Mouse (Mus musculus) right cerebral cortex, adult 2 months (tissue): Measurements from ENCODE around the gene Myl12a.

ENCODE experiments used
- DNase-seq, 2 experiments: peaks; one replicate each; pipeline ENCODE4 v3.0.0; 2021 to 2022; ENCODE audit warnings: low spot score in 2 of 2

Myl12a gene

DNA sequence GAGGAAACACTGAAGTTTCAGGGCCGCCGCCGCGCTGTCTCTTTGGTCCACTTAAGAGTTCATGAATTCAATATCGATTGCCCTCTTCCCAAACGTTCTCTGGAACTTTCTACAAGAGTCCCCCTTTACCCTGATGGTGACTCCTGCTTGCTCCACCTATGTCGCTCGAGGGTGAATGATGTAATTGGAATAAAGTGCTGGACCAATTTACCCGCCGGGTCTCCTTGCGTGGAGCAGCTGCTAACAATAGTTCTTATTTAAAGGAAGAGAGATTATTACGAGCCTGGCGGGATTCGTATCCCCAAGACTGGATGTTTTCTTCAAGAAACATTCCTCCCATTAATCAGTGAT, at the start of gene Myl12a:
Gene Myl12a (minus strand): TSS at position 135 of the 351 bp plus-strand sequence.
- DNase-seq = no peak

DNA sequence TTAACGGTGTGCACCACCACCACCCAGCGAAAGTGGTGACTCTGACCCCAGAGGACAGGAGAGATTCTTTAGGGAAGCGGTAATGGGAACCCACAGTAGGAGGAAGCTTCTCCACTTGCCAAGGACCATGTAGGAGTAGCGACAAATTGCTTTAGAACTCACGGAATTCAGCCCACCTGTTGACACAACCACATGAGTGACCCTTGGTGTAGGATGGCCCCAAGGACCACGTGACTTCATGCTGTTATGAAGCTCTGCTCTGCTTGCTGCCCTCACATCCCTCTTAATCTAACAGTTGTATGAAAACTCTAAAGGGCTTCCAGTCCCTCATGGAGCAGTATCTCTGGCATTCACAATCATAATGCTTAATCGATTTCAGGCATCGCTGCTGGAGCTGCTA, 46.6 kb upstream of the Myl12a start:
- no peak for DNase-seq

- DNase-seq = no peak
Measured at GRCm38 (mm10) chr17:71046856-71047255, 44.2 kb upstream of the Myl12a start.

GRCm38 (mm10) chr17:71045591-71045990, 42.9 kb upstream of the Myl12a start:
- no peak for DNase-seq

DNA sequence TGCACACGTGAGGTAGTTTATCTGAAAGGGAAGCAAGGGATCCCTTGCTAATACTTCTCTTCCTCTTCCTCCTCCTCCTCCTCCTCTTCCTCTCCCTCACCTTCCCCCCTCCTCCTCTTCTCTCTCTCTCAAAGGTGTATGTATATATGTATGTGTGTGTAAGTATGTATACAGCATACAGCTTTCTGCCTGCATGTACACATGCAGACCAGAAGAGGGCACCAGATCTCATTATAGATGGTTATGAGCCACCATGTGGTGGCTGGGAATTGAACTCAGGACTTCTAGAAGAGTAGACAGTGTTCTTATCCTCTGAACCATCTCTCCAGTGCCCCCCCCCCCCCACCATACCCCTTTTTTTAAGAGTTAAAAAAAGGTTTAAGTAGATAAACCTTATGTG, 40.0 kb upstream of the Myl12a start:
- no peak for DNase-seq

DNA sequence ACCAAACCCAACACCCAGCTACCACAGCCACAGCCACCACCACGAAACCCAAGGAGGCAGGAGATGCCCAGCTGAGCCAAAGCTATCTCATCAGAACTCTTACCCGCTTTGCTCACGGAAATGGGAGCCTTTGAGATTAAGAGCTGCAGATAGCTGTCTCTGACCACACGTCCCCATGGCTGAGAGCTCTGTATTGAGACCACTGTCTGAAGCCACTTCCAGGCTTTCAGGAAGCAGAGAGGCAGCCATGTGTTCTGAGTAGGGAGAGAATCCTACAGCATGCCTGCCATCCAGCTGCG, 37.9 kb upstream of the Myl12a start:
- no peak for DNase-seq

GRCm38 (mm10) chr17:71039851-71040581, 37.3 kb upstream of the Myl12a start:
- DNase-seq = no peak

GRCm38 (mm10) chr17:71038812-71039211, 36.1 kb upstream of the Myl12a start:
- DNase-seq = no peak

GRCm38 (mm10) chr17:71037188-71037587, 34.5 kb upstream of the Myl12a start:
- DNase-seq = no peak

GRCm38 (mm10) chr17:71034472-71034871, 31.8 kb upstream of the Myl12a start:
- DNase-seq = no peak

GRCm38 (mm10) chr17:71032719-71033118, 30.0 kb upstream of the Myl12a start:
- no peak for DNase-seq

DNA sequence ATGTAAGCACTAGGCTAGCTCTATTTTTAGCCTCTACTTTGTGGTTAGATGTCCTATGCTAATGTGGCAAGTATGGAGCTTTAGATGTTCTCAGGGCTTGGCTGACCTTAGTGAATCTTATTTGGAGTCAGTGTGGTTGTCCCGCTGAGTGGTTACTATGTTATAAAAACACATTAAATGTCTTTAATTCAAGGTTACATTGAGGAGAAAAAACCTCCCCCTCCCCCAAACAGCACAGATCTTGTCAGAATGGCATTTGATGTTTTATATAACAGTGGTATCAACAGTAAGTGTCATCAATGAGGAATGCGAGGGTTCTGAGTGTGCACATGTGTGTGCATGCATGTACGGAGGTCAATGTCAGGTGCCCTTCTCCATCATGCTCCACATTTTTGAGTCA, 24.5 kb upstream of the Myl12a start:
- no peak for DNase-seq

- DNase-seq = no peak
Measured at GRCm38 (mm10) chr17:71025922-71026321, 23.2 kb upstream of the Myl12a start.

GRCm38 (mm10) chr17:71024071-71024470, 21.4 kb upstream of the Myl12a start:
- no peak for DNase-seq

DNA sequence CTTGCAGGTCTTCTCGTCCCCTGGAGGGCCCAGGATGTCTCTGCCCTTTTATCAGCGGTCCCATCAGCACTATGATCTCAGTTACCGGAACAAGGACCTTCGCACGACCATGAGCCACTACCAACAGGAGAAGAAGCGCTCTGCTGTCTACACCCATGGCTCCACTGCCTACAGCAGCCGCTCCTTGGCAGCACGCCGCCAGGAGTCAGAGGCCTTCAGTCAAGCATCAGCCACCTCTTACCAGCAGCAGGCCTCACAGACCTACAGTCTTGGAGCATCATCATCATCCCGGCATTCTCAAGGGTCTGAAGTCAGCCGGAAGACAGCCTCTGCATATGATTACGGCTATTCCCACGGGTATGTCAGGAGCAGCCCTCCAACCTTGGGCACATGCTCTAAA, 20.2 kb upstream of the Myl12a start:
- no peak for DNase-seq

DNA sequence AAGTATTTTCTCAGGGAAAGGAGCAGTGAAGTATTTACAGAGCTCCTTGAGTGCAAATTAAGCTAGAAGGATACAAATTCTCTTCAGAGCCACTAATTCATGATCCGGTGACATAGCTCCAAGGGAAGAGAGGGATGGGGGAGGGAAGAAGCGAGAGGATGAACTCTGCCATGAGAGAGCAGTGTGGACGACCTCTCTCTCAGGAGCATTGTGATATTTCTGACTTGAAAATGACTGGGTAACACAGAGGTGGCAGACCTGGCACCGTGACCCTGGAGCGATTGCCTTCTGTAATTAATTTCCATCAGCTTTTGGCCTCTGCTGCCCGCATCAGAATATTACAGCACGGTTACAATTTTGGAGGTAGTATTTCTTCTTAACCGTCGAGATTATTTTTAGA, 17.2 kb upstream of the Myl12a start:
- DNase-seq = no peak

- DNase-seq = no peak
Measured at GRCm38 (mm10) chr17:71019309-71019655, 16.6 kb upstream of the Myl12a start.

GRCm38 (mm10) chr17:71018616-71019308, 16.1 kb upstream of the Myl12a start:
- no peak for DNase-seq

DNA sequence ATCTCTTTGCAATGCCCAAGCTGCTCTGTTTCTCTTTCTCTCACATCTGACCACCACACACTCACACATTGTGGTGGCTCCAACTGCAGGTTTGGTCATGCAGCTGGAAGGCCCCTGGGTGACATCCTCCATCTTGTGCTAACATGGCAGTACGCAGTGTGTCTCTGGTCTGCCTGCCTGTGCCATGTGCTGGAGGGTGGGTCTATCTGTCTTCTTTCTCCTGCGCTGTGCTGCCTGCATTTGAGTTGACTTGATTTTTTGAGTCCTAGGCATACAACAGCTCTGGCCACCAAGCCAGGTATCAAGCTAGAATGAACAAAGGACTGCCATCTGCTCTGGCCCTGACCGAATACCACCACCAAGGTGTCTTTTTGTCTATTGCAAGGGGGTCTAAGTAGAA, 15.5 kb upstream of the Myl12a start:
- DNase-seq = no peak

- no peak for DNase-seq
Measured at GRCm38 (mm10) chr17:71017457-71017998, 14.8 kb upstream of the Myl12a start.

DNA sequence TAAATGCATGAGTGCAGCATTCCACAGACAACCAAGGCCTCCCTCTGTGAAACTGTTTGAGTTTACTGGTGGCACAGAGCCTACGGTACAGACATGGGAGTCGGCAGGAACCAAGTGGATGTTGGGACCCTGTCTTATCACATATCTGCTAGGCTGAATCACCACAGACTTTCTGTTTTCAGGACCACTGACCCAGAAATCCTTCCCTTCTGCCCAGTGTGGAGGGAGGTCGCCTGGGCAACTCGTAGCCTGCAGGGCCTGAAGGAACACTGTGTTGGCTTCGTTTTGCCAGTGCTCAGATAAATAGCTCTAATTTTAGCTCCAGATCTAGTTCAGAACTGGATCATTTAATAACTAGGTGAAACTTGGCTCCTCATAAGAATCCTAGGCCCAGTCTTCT, 12.2 kb upstream of the Myl12a start:
- DNase-seq = no peak

GRCm38 (mm10) chr17:71013105-71013504, 10.4 kb upstream of the Myl12a start:
- DNase-seq = no peak

GRCm38 (mm10) chr17:71011931-71012662, 9.4 kb upstream of the Myl12a start:
- no peak for DNase-seq
